Mouse (Mus musculus) liver, postnatal 0 days (tissue): ENCODE measurements around the gene Zfp385c.
"Not testable (repeated sequence)": the region's sequence is repeated elsewhere in the genome, so short reads cannot be mapped to it uniquely, and the experiment has no call there.

Experiments
- CTCF ChIP-seq: sonication (generic); IDR thresholded peaks from 2 replicates; pipeline ENCODE4 v1.5.1; 2016; ENCODE audit warnings: antibody characterized with exemption, low read depth
- EP300 ChIP-seq: IDR thresholded peaks from 2 replicates; pipeline ENCODE4 v1.6.1; 2016; ENCODE audit warnings: antibody characterized with exemption, low read depth, mild to moderate bottlenecking

- peak; percentile 41; the same call in 1 of the 2 replicates for TF ChIP-seq CTCF
- not testable (repeated sequence) for TF ChIP-seq EP300
Observed at GRCm38 (mm10) chr11:100655589-100655988, 36.7 kb downstream of the Zfp385c start.
